Mouse (Mus musculus) heart, adult 2 months (tissue): Measurements from ENCODE around the gene Dram1.

ENCODE experiments used
- CTCF ChIP-seq: fragments of 200-600 bp; IDR thresholded peaks from 2 replicates; pipeline ENCODE4 v1.8.1; 2022; ENCODE audit warnings: antibody characterized with exemption, mild to moderate bottlenecking, moderate library complexity
- EP300 ChIP-seq: fragments of 200-500 bp; IDR thresholded peaks from 2 replicates; pipeline ENCODE4 v1.6.1; 2011; ENCODE audit warnings: low read depth, low read length, control low read depth; ENCODE audit not compliant: insufficient read depth
- POLR2A ChIP-seq: fragments of 200-500 bp; IDR thresholded peaks from 2 replicates; pipeline ENCODE4 v1.6.1; 2011; ENCODE audit warnings: mild to moderate bottlenecking, low read depth, low read length, control low read depth; ENCODE audit not compliant: insufficient read depth

- no peak for TF ChIP-seq EP300
- no peak for TF ChIP-seq CTCF
- TF ChIP-seq POLR2A: no peak
Measured at GRCm38 (mm10) chr10:88383479-88383878, 4.6 kb upstream of the Dram1 start.
